ENCODE assay signal across 12 mouse cellular contexts in genomic region chr19:32199861-32200574, GRCm38 (mm10).
DNase-seq lines count a peak whose midpoint lies in the region; ATAC-seq and TF ChIP-seq lines count a peak whose summit lies in the region.
"Had no signal": no experiment of that assay in that cellular context is flagged by ENCODE, and none has a peak within 500 bp of the region (broad histone marks: within the 10 kb centered on the region; RNA-seq: fewer than 3 reads in every experiment).

No protein-coding gene starts in this region.

- no peaks in the 10 kb centered on the region for H3K9me3 ChIP-seq in heart, embryonic 10.5 days
- no peaks in the 10 kb centered on the region for H3K9me3 ChIP-seq in liver, embryonic 13.5 days (replicated peaks)
- H3K9me3 ChIP-seq: forebrain, embryonic 13.5 days had no signal

- peaks cover 55% of the 10 kb centered on the region for H3K4me1 ChIP-seq in heart, embryonic 10.5 days
- peaks cover 70% of the 10 kb centered on the region for H3K4me1 ChIP-seq in liver, embryonic 13.5 days (replicated peaks)
- H3K4me1 ChIP-seq: forebrain, embryonic 13.5 days had no signal

- no peaks in the 10 kb centered on the region for H3K36me3 ChIP-seq in heart, embryonic 10.5 days
- peaks cover 12% of the 10 kb centered on the region; the same call in 1 of the 2 replicates for H3K36me3 ChIP-seq in liver, embryonic 13.5 days

- H3K4me3 ChIP-seq in heart, embryonic 10.5 days, result no peak overlapping the region
- H3K4me3 ChIP-seq in layer of hippocampus, adult 2 months, result peak overlapping the region; percentile 32; the same call in 1 of the 2 replicates
- no peak overlapping the region for H3K4me3 ChIP-seq in liver, embryonic 13.5 days (replicated peaks)
- H3K4me3 ChIP-seq: forebrain, embryonic 13.5 days had no signal

- peak; percentile 67 for ATAC-seq in liver, embryonic 13.5 days (ENCODE audit: low read depth)
- ATAC-seq: forebrain, embryonic 13.5 days had no signal

- WGBS in heart, embryonic 10.5 days, result 62% methylated on average over 4 of the region's 4 CpGs
- 67% methylated on average over 4 of the region's 4 CpGs for WGBS in liver, embryonic 13.5 days (ENCODE audit: insufficient replicate concordance)

- no peak overlapping the region for H3K9ac ChIP-seq in liver, embryonic 13.5 days
- H3K9ac ChIP-seq: forebrain, embryonic 13.5 days had no signal

- H3K27me3 ChIP-seq in heart, embryonic 10.5 days (ENCODE audit: insufficient read depth, poor library complexity, severe bottlenecking), result no peaks in the 10 kb centered on the region
- H3K27me3 ChIP-seq in liver, embryonic 13.5 days, result no peaks in the 10 kb centered on the region
- H3K27me3 ChIP-seq: forebrain, embryonic 13.5 days had no signal

- TF ChIP-seq CTCF in layer of hippocampus, adult 2 months (conservative IDR thresholded peaks at IDR 0.05), result peak; percentile 19; the same call in 1 of the 2 replicates

- H3K4me2 ChIP-seq in liver, embryonic 13.5 days, result no peak overlapping the region
- H3K4me2 ChIP-seq: forebrain, embryonic 13.5 days had no signal

- H3K27ac ChIP-seq in heart, embryonic 10.5 days, result peak overlapping the region; percentile 47
- H3K27ac ChIP-seq in layer of hippocampus, adult 2 months, result peak overlapping the region; percentile 41; the same call in 1 of the 2 replicates
- peak overlapping the region; percentile 31 for H3K27ac ChIP-seq in liver, embryonic 13.5 days
- H3K27ac ChIP-seq: forebrain, embryonic 13.5 days had no signal

- DNase-seq in heart, embryonic 10.5 days (ENCODE audit: low spot score), result no peak
- no peak for DNase-seq in heart, postnatal 10 days
- DNase-seq in layer of hippocampus, adult 2 months (ENCODE audit: low spot score in 2 of 2), result no peak
- no peak for DNase-seq in layer of hippocampus, adult 18-20 months (ENCODE audit: low spot score in 2 of 2)
- no peak for DNase-seq in liver, embryonic 13.5 days
- DNase-seq in naive thymus-derived CD4-positive, alpha-beta T cell, adult 2 months (ENCODE audit: low read depth), result peak; percentile 13
- no peak for DNase-seq in cerebellum, adult 9-11 months
- no peak for DNase-seq in left cerebral cortex, postnatal 25 days (ENCODE audit: low spot score in 2 of 2)
- DNase-seq: adrenal gland, postnatal 25 days; cerebellum, adult 11-12 months; gastrocnemius, postnatal 36 days had no signal

- intact Hi-C loops in heart, postnatal 10 days (cut with DNase I), result no loop called here
- intact Hi-C loops in left cerebral cortex, postnatal 25 days (cut with DNase I), result no loop called here
